Mouse (Mus musculus): Measurements from ENCODE around the gene Kcnip3. TPM values are rescaled to one million over a fixed set of nuclear protein-coding genes. Genes with fewer than 3 reads are reported as not detected.
A peak's percentile ranks its signal among the peaks of the same experiment; 100 is the strongest.

Kcnip3 gene
- polyA plus RNA-seq, 1 experiment from 2014 or later, result 8.5 TPM

GRCm38 (mm10) chr2:127433487-127434295 lies 88.2 kb downstream of the Kcnip3 start:
- Histone ChIP-seq H3K27me3 (ENCODE audit: insufficient read depth, low read length) (no peaks in the 10 kb centered on the region), H3K9ac (no peak overlapping the region), H3K4me2 (no peak overlapping the region), H3K9me3 (ENCODE audit: low read depth, low read length) (no peaks in the 10 kb centered on the region), H3K36me3 (ENCODE audit: insufficient read depth) (peaks cover 15% of the 10 kb centered on the region; the same call in 1 of the 2 replicates), H3K4me3 (ENCODE audit: low read depth, low read length) (no peak overlapping the region), H3K27ac (ENCODE audit: low read depth) (no peak overlapping the region), H3K4me1 (ENCODE audit: insufficient read depth) (no peaks in the 10 kb centered on the region)
- DNase-seq, result no peak
- 71% methylated on average over 9 of the region's 9 CpGs for WGBS
- no peak for TF ChIP-seq CTCF (IDR thresholded peaks at IDR 0.05; ENCODE audit: low read depth)
- no peak for ATAC-seq (ENCODE audit: insufficient read depth)

DNA sequence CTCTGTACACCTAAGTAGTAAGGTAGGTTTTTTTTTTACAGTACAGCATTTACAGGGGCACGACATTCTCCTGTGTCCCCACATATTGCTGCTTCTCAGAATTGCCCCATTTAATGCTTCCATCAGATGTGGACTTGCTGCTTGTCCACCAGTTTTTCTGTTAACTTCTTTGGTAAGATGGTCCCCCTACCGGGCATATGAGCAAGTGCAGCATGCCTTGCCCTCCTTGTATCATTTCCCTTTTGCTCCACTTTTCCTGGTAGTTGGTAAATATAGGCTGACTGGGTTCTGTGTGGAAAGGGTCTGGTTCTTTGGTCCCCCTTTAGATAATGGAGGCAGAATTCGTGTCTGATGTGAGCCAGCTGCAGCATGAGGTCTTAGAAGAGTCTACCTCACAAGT lies 91.7 kb downstream of the Kcnip3 start:
- DNase-seq, result peak; percentile 80
- H3K27ac ChIP-seq (ENCODE audit: low read depth), result no peak overlapping the region
- no peaks in the 10 kb centered on the region for H3K9me3 ChIP-seq (ENCODE audit: low read depth, low read length)
- no peaks in the 10 kb centered on the region for H3K4me1 ChIP-seq (ENCODE audit: insufficient read depth)
- H3K4me3 ChIP-seq (ENCODE audit: low read depth, low read length), result no peak overlapping the region
- peak; percentile 85 for TF ChIP-seq CTCF (IDR thresholded peaks at IDR 0.05; ENCODE audit: low read depth)
- H3K27me3 ChIP-seq (ENCODE audit: insufficient read depth, low read length), result no peaks in the 10 kb centered on the region
- H3K36me3 ChIP-seq (ENCODE audit: insufficient read depth), result 0 out of 2 replicates have a peak, but pooled peaks cover 4% of the 10 kb centered on the region
- H3K9ac ChIP-seq, result no peak overlapping the region
- 12% methylated on average over 3 of the region's 3 CpGs for WGBS
- no peak overlapping the region for H3K4me2 ChIP-seq
- ATAC-seq (ENCODE audit: insufficient read depth), result no peak

DNA sequence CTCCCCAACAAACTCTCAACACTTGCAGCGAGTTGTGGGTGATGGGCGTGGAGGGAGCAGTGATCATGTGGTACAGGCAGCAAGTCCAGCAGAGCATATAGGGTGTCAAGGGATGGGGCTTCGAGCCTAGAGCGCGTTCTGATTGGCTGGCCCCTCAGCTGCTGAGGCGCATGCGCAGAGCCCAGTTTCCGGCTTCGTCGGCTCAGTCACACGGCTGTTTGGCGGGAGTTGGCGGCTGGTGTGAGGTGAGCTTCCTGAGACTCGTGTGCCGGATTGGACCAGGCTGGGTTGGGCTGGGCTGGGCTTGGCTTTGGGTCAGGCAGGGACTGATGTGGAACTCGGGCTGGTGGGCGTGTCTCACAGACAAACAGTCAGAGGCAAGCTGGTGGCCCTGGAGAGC lies 96.9 kb downstream of the Kcnip3 start, which contains the start of gene Gpat2:
Gene Gpat2, plus strand, starts transcription at position 223 of the 400 bp plus-strand sequence.
- 78% methylated on average over 17 of the region's 17 CpGs for WGBS
- H3K27me3 ChIP-seq (ENCODE audit: insufficient read depth, low read length), result no peaks in the 10 kb centered on the region
- H3K27ac ChIP-seq (ENCODE audit: low read depth), result no peak within 1 kb of the TSS
- no peak for TF ChIP-seq CTCF (IDR thresholded peaks at IDR 0.05; ENCODE audit: low read depth)
- H3K4me2 ChIP-seq, result no peak within 1 kb of the TSS
- DNase-seq (no peak), ATAC-seq (ENCODE audit: insufficient read depth) (no peak)
- no peaks in the 10 kb centered on the region for H3K4me1 ChIP-seq (ENCODE audit: insufficient read depth)
- H3K9ac ChIP-seq, result no peak within 1 kb of the TSS
- H3K9me3 ChIP-seq (ENCODE audit: low read depth, low read length), result no peaks in the 10 kb centered on the region
- no peaks in the 10 kb centered on the region for H3K36me3 ChIP-seq (ENCODE audit: insufficient read depth)
- H3K4me3 ChIP-seq (ENCODE audit: low read depth, low read length), result no peak within 1 kb of the TSS

DNA sequence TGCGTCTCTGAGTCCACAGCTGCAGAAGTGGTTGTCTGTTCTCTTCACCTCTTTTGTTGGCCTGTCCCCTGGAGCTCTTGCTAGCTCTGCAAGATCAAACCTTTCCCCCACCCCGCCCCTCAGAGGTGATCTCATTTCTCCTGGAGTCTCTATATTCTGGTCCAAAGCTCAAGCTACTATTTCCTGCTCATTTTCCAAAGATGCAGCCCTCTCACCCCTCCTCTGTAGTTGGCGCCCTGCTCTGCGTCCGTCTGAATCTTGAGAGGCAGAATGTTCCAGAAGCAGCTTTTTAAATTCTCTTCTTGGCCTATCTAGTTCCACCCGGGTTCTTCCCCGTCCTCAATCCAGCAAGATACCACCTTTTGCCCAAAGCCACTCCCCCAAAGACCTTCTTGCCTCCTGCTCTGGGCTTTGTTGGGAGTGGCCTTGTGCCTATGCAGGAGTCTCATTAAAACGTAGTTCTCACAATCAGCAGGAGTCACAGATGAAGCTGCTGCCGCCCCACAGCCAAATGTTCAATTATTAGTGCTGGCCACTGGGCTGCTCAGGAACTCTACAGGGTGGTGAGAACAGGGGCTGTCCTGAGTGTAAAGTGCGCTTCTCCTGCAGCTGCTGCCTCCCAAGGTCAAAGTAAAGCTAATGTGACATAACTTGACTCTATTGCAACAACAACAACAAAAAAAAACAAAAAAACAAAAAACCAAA lies 103.5 kb downstream of the Kcnip3 start:
- Histone ChIP-seq H3K36me3 (ENCODE audit: insufficient read depth) (no peaks in the 10 kb centered on the region), H3K9me3 (ENCODE audit: low read depth, low read length) (no peaks in the 10 kb centered on the region), H3K4me2 (no peak overlapping the region), H3K4me1 (ENCODE audit: insufficient read depth) (no peaks in the 10 kb centered on the region), H3K4me3 (ENCODE audit: low read depth, low read length) (no peak overlapping the region), H3K27me3 (ENCODE audit: insufficient read depth, low read length) (no peaks in the 10 kb centered on the region), H3K27ac (ENCODE audit: low read depth) (no peak overlapping the region), H3K9ac (no peak overlapping the region)
- WGBS, result 56% methylated on average over 10 of the region's 10 CpGs
- DNase-seq (no peak), ATAC-seq (ENCODE audit: insufficient read depth) (no peak)
- no peak for TF ChIP-seq CTCF (IDR thresholded peaks at IDR 0.05; ENCODE audit: low read depth)

GRCm38 (mm10) chr2:127416706-127417105 lies 105.2 kb downstream of the Kcnip3 start:
- no peaks in the 10 kb centered on the region for H3K36me3 ChIP-seq (ENCODE audit: insufficient read depth)
- ATAC-seq (ENCODE audit: insufficient read depth) (no peak), DNase-seq (no peak)
- H3K27ac ChIP-seq (ENCODE audit: low read depth), result no peak overlapping the region
- no peak overlapping the region for H3K9ac ChIP-seq
- H3K4me3 ChIP-seq (ENCODE audit: low read depth, low read length), result no peak overlapping the region
- no peaks in the 10 kb centered on the region for H3K4me1 ChIP-seq (ENCODE audit: insufficient read depth)
- no peak for TF ChIP-seq CTCF (IDR thresholded peaks at IDR 0.05; ENCODE audit: low read depth)
- no peaks in the 10 kb centered on the region for H3K27me3 ChIP-seq (ENCODE audit: insufficient read depth, low read length)
- WGBS, result 44% methylated on average over 3 of the region's 3 CpGs
- no peaks in the 10 kb centered on the region for H3K9me3 ChIP-seq (ENCODE audit: low read depth, low read length)
- H3K4me2 ChIP-seq, result no peak overlapping the region

- Histone ChIP-seq H3K4me3 (ENCODE audit: low read depth, low read length) (no peak overlapping the region), H3K27me3 (ENCODE audit: insufficient read depth, low read length) (no peaks in the 10 kb centered on the region), H3K27ac (ENCODE audit: low read depth) (no peak overlapping the region), H3K36me3 (ENCODE audit: insufficient read depth) (no peaks in the 10 kb centered on the region), H3K9me3 (ENCODE audit: low read depth, low read length) (no peaks in the 10 kb centered on the region), H3K4me1 (ENCODE audit: insufficient read depth) (no peaks in the 10 kb centered on the region), H3K9ac (no peak overlapping the region), H3K4me2 (no peak overlapping the region)
- ATAC-seq (ENCODE audit: insufficient read depth), result no peak
- DNase-seq, result no peak
- WGBS, result 60% methylated on average over 10 of the region's 10 CpGs
- TF ChIP-seq CTCF (IDR thresholded peaks at IDR 0.05; ENCODE audit: low read depth), result no peak
These were observed 106.1 kb downstream of the Kcnip3 start for GRCm38 (mm10) chr2:127415806-127416205.

- Histone ChIP-seq H3K4me2 (no peak overlapping the region), H3K9me3 (ENCODE audit: low read depth, low read length) (no peaks in the 10 kb centered on the region), H3K4me1 (ENCODE audit: insufficient read depth) (no peaks in the 10 kb centered on the region), H3K27me3 (ENCODE audit: insufficient read depth, low read length) (no peaks in the 10 kb centered on the region), H3K9ac (no peak overlapping the region), H3K4me3 (ENCODE audit: low read depth, low read length) (no peak overlapping the region), H3K27ac (ENCODE audit: low read depth) (no peak overlapping the region), H3K36me3 (ENCODE audit: insufficient read depth) (no peaks in the 10 kb centered on the region)
- WGBS, result 60% methylated on average over 6 of the region's 6 CpGs
- ATAC-seq (ENCODE audit: insufficient read depth) (no peak), DNase-seq (no peak)
- no peak for TF ChIP-seq CTCF (IDR thresholded peaks at IDR 0.05; ENCODE audit: low read depth)
These were observed 110.8 kb downstream of the Kcnip3 start for GRCm38 (mm10) chr2:127411126-127411525.

Other genes with a start within 250 kb of the Kcnip3 start
- 12.3 and 15.7 TPM in 2 replicates for gene Dusp2, start 185.9 kb downstream of the Kcnip3 start, polyA plus RNA-seq (2014; fragmentation: Nextera tagmentation; extraction: Ambion mirVana)
- gene Astl, start 183.5 kb downstream of the Kcnip3 start, polyA plus RNA-seq (2014; fragmentation: Nextera tagmentation; extraction: Ambion mirVana), result not detected in 2 replicates
- not detected in 2 replicates for gene Adra2b, start 158.9 kb downstream of the Kcnip3 start, polyA plus RNA-seq (2014; fragmentation: Nextera tagmentation; extraction: Ambion mirVana)
- gene Gpat2, start 96.9 kb downstream of the Kcnip3 start, polyA plus RNA-seq (2014; fragmentation: Nextera tagmentation; extraction: Ambion mirVana), result 0.27 and 0.42 TPM in 2 replicates
- gene Fahd2a, start 77.5 kb downstream of the Kcnip3 start, polyA plus RNA-seq (2014; fragmentation: Nextera tagmentation; extraction: Ambion mirVana), result 18.7 and 25.0 TPM in 2 replicates
- 1.6 and 1.8 TPM in 2 replicates for gene Prom2, start 19.4 kb upstream of the Kcnip3 start, polyA plus RNA-seq (2014; fragmentation: Nextera tagmentation; extraction: Ambion mirVana)
- 4.4 and 4.9 TPM in 2 replicates for gene Zfp661, start 65.0 kb upstream of the Kcnip3 start, polyA plus RNA-seq (2014; fragmentation: Nextera tagmentation; extraction: Ambion mirVana)
- gene Mrps5, start 65.1 kb upstream of the Kcnip3 start, polyA plus RNA-seq (2014; fragmentation: Nextera tagmentation; extraction: Ambion mirVana), result 127 and 133 TPM in 2 replicates
- 3.3 and 4.8 TPM in 2 replicates for gene Mal, start 134.6 kb upstream of the Kcnip3 start, polyA plus RNA-seq (2014; fragmentation: Nextera tagmentation; extraction: Ambion mirVana)
- gene Mall, start 207.8 kb upstream of the Kcnip3 start, polyA plus RNA-seq (2014; fragmentation: Nextera tagmentation; extraction: Ambion mirVana), result 2.3 and 3.5 TPM in 2 replicates

Data from lung, embryonic 14.5 days (tissue).